In the genomic region with DNA sequence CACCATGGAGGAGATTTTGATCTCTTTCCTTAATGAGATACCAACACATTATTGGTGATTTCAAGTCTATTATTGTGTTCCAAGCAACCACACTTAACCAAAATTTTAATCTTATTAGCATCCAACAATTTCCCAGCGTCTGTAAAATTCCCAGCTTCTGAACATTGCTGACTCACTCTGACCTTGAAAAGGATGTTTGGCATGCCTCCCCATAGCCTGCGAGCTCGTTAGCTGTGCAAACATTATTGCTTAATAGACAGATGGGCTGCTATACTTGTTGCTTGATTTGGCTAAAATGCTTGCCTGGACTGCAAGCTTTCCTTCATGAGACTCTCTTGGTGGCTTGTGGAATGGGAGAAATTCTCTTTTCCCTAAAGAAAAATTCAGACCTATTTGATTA, we compare ENCODE assay signal across 13 mouse cellular contexts. TPM values are rescaled to one million over a fixed set of nuclear protein-coding genes. Genes with fewer than 3 reads are reported as not detected.
A peak's percentile ranks its signal among the peaks of the same experiment; 100 is the strongest.
DNase-seq lines count a peak whose midpoint lies in the region; ATAC-seq and TF ChIP-seq lines count a peak whose summit lies in the region.
"Had no signal": no experiment of that assay in that cellular context is flagged by ENCODE, and none has a peak within 500 bp of the region (broad histone marks: within the 10 kb centered on the region; RNA-seq: fewer than 3 reads in every experiment).

No protein-coding gene starts in this region.

- no peaks in the 10 kb centered on the region for H3K9me3 ChIP-seq in liver, embryonic 14.5 days (ENCODE audit: control insufficient read depth, low read length)
- H3K9me3 ChIP-seq in liver, embryonic 11.5 days (ENCODE audit: control insufficient read depth, low read length), result no peaks in the 10 kb centered on the region
- H3K9me3 ChIP-seq: hindbrain, embryonic 15.5 days; limb, embryonic 13.5 days; neural tube, embryonic 12.5 days had no signal

- H3K4me3 ChIP-seq in liver, embryonic 14.5 days (ENCODE audit: insufficient read depth in 1 of 2, low read depth in 2 of 2, low read length in 2 of 2), result no peak overlapping the region
- H3K4me3 ChIP-seq in liver, embryonic 11.5 days (ENCODE audit: low read depth, low read length), result no peak overlapping the region
- no peak overlapping the region for H3K4me3 ChIP-seq in left cerebral cortex, adult 2 months
- H3K4me3 ChIP-seq: erythroblast, embryonic 14.5 days; hindbrain, embryonic 15.5 days; limb, embryonic 13.5 days; neural tube, embryonic 12.5 days had no signal

- no peak overlapping the region for H3K27ac ChIP-seq in liver, embryonic 14.5 days
- H3K27ac ChIP-seq in liver, embryonic 11.5 days (ENCODE audit: low read depth, low read length), result no peak overlapping the region
- H3K27ac ChIP-seq in left cerebral cortex, adult 2 months, result no peak overlapping the region
- H3K27ac ChIP-seq: hindbrain, embryonic 15.5 days; limb, embryonic 13.5 days; neural tube, embryonic 12.5 days had no signal

- no peak for TF ChIP-seq CTCF in liver, embryonic 14.5 days (IDR thresholded peaks at IDR 0.05; ENCODE audit: low read depth)
- no peak for TF ChIP-seq CTCF in left cerebral cortex, adult 2 months (IDR thresholded peaks at IDR 0.05)

- 33% methylated on average over 3 of the region's 3 CpGs for WGBS in liver, embryonic 14.5 days (ENCODE audit: insufficient replicate concordance)
- WGBS in liver, embryonic 11.5 days, result 61% methylated on average over 3 of the region's 3 CpGs

- no peaks in the 10 kb centered on the region for H3K4me1 ChIP-seq in liver, embryonic 14.5 days (replicated peaks; ENCODE audit: control insufficient read depth in 2 of 2, insufficient read depth in 2 of 2, low read length in 1 of 2)
- H3K4me1 ChIP-seq in liver, embryonic 11.5 days (replicated peaks; ENCODE audit: control insufficient read depth, insufficient read depth, low read length), result no peaks in the 10 kb centered on the region
- H3K4me1 ChIP-seq: hindbrain, embryonic 15.5 days; neural tube, embryonic 12.5 days had no signal

- ATAC-seq in liver, embryonic 14.5 days (ENCODE audit: insufficient read depth), result no peak
- ATAC-seq in liver, embryonic 11.5 days (replicated peaks; ENCODE audit: low FRiP score), result no peak

- no peak for TF ChIP-seq EP300 in liver, embryonic 14.5 days (IDR thresholded peaks at IDR 0.05; ENCODE audit: low read depth)

- H3K27me3 ChIP-seq in liver, embryonic 14.5 days (ENCODE audit: control insufficient read depth, insufficient read depth, low read length), result no peaks in the 10 kb centered on the region
- no peaks in the 10 kb centered on the region for H3K27me3 ChIP-seq in liver, embryonic 11.5 days (replicated peaks; ENCODE audit: control insufficient read depth, insufficient read depth, low read length)
- H3K27me3 ChIP-seq: hindbrain, embryonic 15.5 days; limb, embryonic 13.5 days; neural tube, embryonic 12.5 days had no signal

- no peak overlapping the region for H3K9ac ChIP-seq in liver, embryonic 14.5 days (replicated peaks)
- no peak overlapping the region for H3K9ac ChIP-seq in liver, embryonic 11.5 days (ENCODE audit: low read depth, low read length)
- H3K9ac ChIP-seq: hindbrain, embryonic 15.5 days; limb, embryonic 13.5 days; neural tube, embryonic 12.5 days had no signal

- H3K4me2 ChIP-seq in liver, embryonic 14.5 days (ENCODE audit: low read depth), result no peak overlapping the region
- no peak overlapping the region for H3K4me2 ChIP-seq in liver, embryonic 11.5 days
- H3K4me2 ChIP-seq: hindbrain, embryonic 15.5 days; limb, embryonic 13.5 days; neural tube, embryonic 12.5 days had no signal

- DNase-seq in liver, embryonic 14.5 days (ENCODE audit: low read depth in 3 of 3, low spot score in 3 of 3), result peak in 2 of 3 experiments; percentile 3 to 6
- no peak for DNase-seq in liver, embryonic 11.5 days (ENCODE audit: low spot score)
- DNase-seq in adrenal gland, adult 8-10 months, result peak; percentile 39
- DNase-seq in heart, postnatal 10 days, result peak; percentile 12 to 24
- peak; percentile 67 for DNase-seq in lung, postnatal 25 days (ENCODE audit: low spot score)
- no peak for DNase-seq in cerebellum, postnatal 14 days
- no peak for DNase-seq in left cerebral cortex, adult 2 months (ENCODE audit: extremely low spot score in 1 of 2, low spot score in 2 of 2)
- DNase-seq in thymus, postnatal 25 days, result no peak
- DNase-seq: cerebellum, adult 11 months had no signal

- intact Hi-C loops in heart, postnatal 10 days (cut with DNase I), result no loop called here
- intact Hi-C loops in left cerebral cortex, adult 2 months (cut with DNase I), result no loop called here

- H3K36me3 ChIP-seq in liver, embryonic 14.5 days (replicated peaks; ENCODE audit: control insufficient read depth, insufficient read depth, low read depth), result no peaks in the 10 kb centered on the region
- no peaks in the 10 kb centered on the region for H3K36me3 ChIP-seq in liver, embryonic 11.5 days (ENCODE audit: control insufficient read depth, insufficient read depth, low read length)
- H3K36me3 ChIP-seq: hindbrain, embryonic 15.5 days; limb, embryonic 13.5 days; neural tube, embryonic 12.5 days had no signal

RNA-seq across cellular contexts. Expression of a gene that starts 16.3 kb away (rescaled TPM):
- 0.32 and 0.56 TPM in 2 replicates for polyA plus RNA-seq in liver, embryonic 14.5 days (2012; rRNA removed)
- 1.4 and 1.8 TPM in 2 replicates for polyA plus RNA-seq in liver, embryonic 14.5 days (2014; fragmentation: Nextera tagmentation; extraction: Ambion mirVana)
- polyA plus RNA-seq in liver, embryonic 11.5 days (2014; fragmentation: Nextera tagmentation; extraction: Ambion mirVana), result 0.51 and 0.58 TPM in 2 replicates
- 1 to 10 TPM in 3 of 4 experiments, under 1 TPM in 1; 0.77 to 3.4 (median 1.8) TPM for total RNA-seq in adrenal gland, adult 8-10 months (2022)
- 10 to 100 TPM; 13.0 to 13.5 TPM for total RNA-seq in heart, postnatal 10 days (2021)
- 1 to 10 TPM; 1.3 TPM for total RNA-seq in left cerebral cortex, adult 2 months (2021)
- polyA plus RNA-seq: erythroblast, embryonic 14.5 days had no signal

Comparison
In these comparisons a context has a peak if more than half of its experiments do, and no peak if none do; other contexts are left out.
1. DNase-seq: peak in liver, embryonic 14.5 days (2 of 3), adrenal gland, adult 8-10 months (single experiment), heart, postnatal 10 days (2 of 2) and lung, postnatal 25 days (single experiment); none in liver, embryonic 11.5 days (single experiment), cerebellum, postnatal 14 days (0 of 2), left cerebral cortex, adult 2 months (0 of 2) and thymus, postnatal 25 days (single experiment).